Mouse (Mus musculus) adrenal gland, adult 2 months (tissue): Measurements from ENCODE around the gene Nelfcd. TPM values are rescaled to one million over a fixed set of nuclear protein-coding genes. Genes with fewer than 3 reads are reported as not detected.

Experiments used
- DNase-seq: peaks from one replicate; pipeline ENCODE4 v3.0.0; 2021
- long read RNA-seq: library from polyadenylated mRNA; stranded (forward); transcript quantifications from one replicate; pipeline ENCODE4 v2.0.0, GENCODE M21; 2021
- polyA plus RNA-seq: library from polyadenylated mRNA; depleted of rRNA; stranded (reverse); fragments of >200 nt; gene quantifications from 2 replicates; pipeline ENCODE4 v1.2.3, GENCODE M21; 2012; rRNA removed
- total RNA-seq, 2 experiments: library from RNA; stranded (reverse); gene quantifications; 2 replicates each; pipeline ENCODE4 v1.2.3; 2021

Gene Nelfcd
- total RNA-seq (10 to 100 TPM; 48.8 to 58.7 TPM), polyA plus RNA-seq (74.1 and 81.2 TPM in 2 replicates)
- long read RNA-seq, transcript Nelfcd-202 (15 exons, 2,279 nt) = major isoform, 85 of 98 reads
- long read RNA-seq, partial matches to known transcripts = 4 of 98 reads
- long read RNA-seq, other reads (novel, unspliced or antisense) = 9 of 98 reads

GRCm38 (mm10) chr2:174415731-174416310 is at the start of gene Nelfcd:
Nelfcd (plus strand) TSS chr2:174415804.
- peak; percentile 95 for DNase-seq

- no peak for DNase-seq
Measured at GRCm38 (mm10) chr2:174366571-174366970, 49.0 kb upstream of the Nelfcd start.

- no peak for DNase-seq
Measured at GRCm38 (mm10) chr2:174381021-174381420, 34.6 kb upstream of the Nelfcd start.

GRCm38 (mm10) chr2:174391936-174392335 is 23.7 kb upstream of the Nelfcd start:
- DNase-seq = peak; percentile 50

- DNase-seq = no peak
Measured at GRCm38 (mm10) chr2:174392554-174392953, 23.1 kb upstream of the Nelfcd start.

GRCm38 (mm10) chr2:174393383-174393782 is 22.2 kb upstream of the Nelfcd start:
- peak; percentile 79 for DNase-seq

GRCm38 (mm10) chr2:174396643-174397042 is 19.0 kb upstream of the Nelfcd start:
- no peak for DNase-seq

- no peak for DNase-seq
Measured at GRCm38 (mm10) chr2:174397065-174397464, 18.5 kb upstream of the Nelfcd start.

GRCm38 (mm10) chr2:174397881-174398280 is 17.7 kb upstream of the Nelfcd start:
- no peak for DNase-seq

GRCm38 (mm10) chr2:174400396-174400795 is 15.2 kb upstream of the Nelfcd start:
- DNase-seq = no peak

- no peak for DNase-seq
Measured at GRCm38 (mm10) chr2:174410222-174410621, 5.4 kb upstream of the Nelfcd start.

GRCm38 (mm10) chr2:174413127-174413526 is 2.5 kb upstream of the Nelfcd start:
- no peak for DNase-seq

GRCm38 (mm10) chr2:174415001-174415730 is 438 bp upstream of the Nelfcd start:
- no peak for DNase-seq

- no peak for DNase-seq
Measured at GRCm38 (mm10) chr2:174421107-174421506, 5.5 kb downstream of the Nelfcd start.

GRCm38 (mm10) chr2:174424301-174425085 is 8.9 kb downstream of the Nelfcd start:
- no peak for DNase-seq

GRCm38 (mm10) chr2:174426856-174427255 is 11.3 kb downstream of the Nelfcd start:
- DNase-seq = no peak

GRCm38 (mm10) chr2:174428076-174428835 is 12.7 kb downstream of the Nelfcd start:
- no peak for DNase-seq

GRCm38 (mm10) chr2:174428996-174429591 is 13.5 kb downstream of the Nelfcd start:
- DNase-seq = no peak

- no peak for DNase-seq
Measured at GRCm38 (mm10) chr2:174434943-174435342, 19.3 kb downstream of the Nelfcd start.

GRCm38 (mm10) chr2:174436076-174436701 is 20.6 kb downstream of the Nelfcd start:
- peak; percentile 19 for DNase-seq
